13 mouse cellular contexts compared by ENCODE assay signal in the genomic region with DNA sequence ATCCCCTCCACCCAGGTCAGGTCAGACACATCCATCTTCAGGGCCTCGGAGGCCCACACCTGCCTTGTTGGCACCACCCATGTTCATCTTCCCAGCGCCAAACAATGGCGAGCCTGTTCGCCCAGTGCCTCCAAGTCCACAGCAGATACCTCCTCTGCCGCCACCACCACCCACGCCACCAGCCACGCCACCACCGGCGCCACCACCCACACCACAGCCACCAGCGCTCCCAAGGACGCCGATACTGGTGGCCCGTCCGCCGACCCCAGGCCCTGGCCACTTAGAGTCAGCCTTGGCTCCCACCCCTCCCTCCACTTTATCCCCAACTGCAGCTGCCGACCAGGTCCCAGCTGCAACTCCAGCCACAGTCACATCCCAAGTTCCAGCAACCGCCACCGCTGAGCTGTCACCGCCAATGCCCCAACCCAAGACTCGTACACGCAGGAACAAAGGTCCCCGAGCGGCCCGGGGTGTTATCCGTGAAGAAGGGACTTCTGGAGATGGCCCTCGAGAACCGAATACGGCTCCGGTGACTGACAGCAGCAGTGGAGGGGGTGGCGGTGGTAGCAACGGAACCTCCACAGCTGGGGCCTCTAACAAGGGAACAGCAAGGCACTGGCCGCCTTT. TPM values are rescaled to one million over a fixed set of nuclear protein-coding genes. Genes with fewer than 3 reads are reported as not detected.
DNase-seq lines count a peak whose midpoint lies in the region; ATAC-seq and TF ChIP-seq lines count a peak whose summit lies in the region.
"Had no signal": no experiment of that assay in that cellular context is flagged by ENCODE, and none has a peak within 500 bp of the region (broad histone marks: within the 10 kb centered on the region; RNA-seq: fewer than 3 reads in every experiment).

No protein-coding gene starts in this region.

- intact Hi-C loops in heart, adult 2 months (cut with DNase I) = loop anchor here (10.0 kb wide), 1 partner anchor 352 kb away; no protein-coding TSS in a partner anchor

- TF ChIP-seq CTCF in heart, adult 2 months (IDR thresholded peaks at IDR 0.05) = no peak
- TF ChIP-seq CTCF in cortical plate, adult 2 months (IDR thresholded peaks at IDR 0.05; ENCODE audit: extremely low read depth, insufficient read depth, low read length) = no peak

- no peak for ATAC-seq in megakaryocyte, adult 5-6 weeks (ENCODE audit: poor library complexity, severe bottlenecking)

- peaks cover 64% of the 10 kb centered on the region for H3K27me3 ChIP-seq in heart, embryonic 10.5 days (ENCODE audit: insufficient read depth, poor library complexity, severe bottlenecking)
- peaks cover 6% of the 10 kb centered on the region; the same call in 1 of the 2 replicates for H3K27me3 ChIP-seq in heart, adult 2 months (ENCODE audit: control insufficient read depth, insufficient read depth, low read length)
- H3K27me3 ChIP-seq in megakaryocyte, embryonic 14.5 days (replicated peaks) = peaks cover 2% of the 10 kb centered on the region
- H3K27me3 ChIP-seq: CH12.LX had no signal

- WGBS in heart, embryonic 10.5 days = 28% methylated on average over 32 of the region's 32 CpGs
- 69% methylated on average over 32 of the region's 32 CpGs for WGBS in heart, adult 2 months

- no peaks in the 10 kb centered on the region for H3K79me2 ChIP-seq in heart, adult 2 months (replicated peaks; ENCODE audit: control insufficient read depth, insufficient read depth, low read length)

- peak overlapping the region; percentile 82 for H3K4me3 ChIP-seq in heart, embryonic 10.5 days
- no peak overlapping the region for H3K4me3 ChIP-seq in heart, adult 2 months
- peak overlapping the region; percentile 33 for H3K4me3 ChIP-seq in megakaryocyte, embryonic 14.5 days (replicated peaks)
- H3K4me3 ChIP-seq in cortical plate, adult 2 months (ENCODE audit: insufficient read depth, low read length) = no peak overlapping the region

- DNase-seq in heart, embryonic 10.5 days (ENCODE audit: low spot score) = no peak
- no peak for DNase-seq in heart, adult 2 months
- DNase-seq in naive thymus-derived CD4-positive, alpha-beta T cell, adult 2 months (ENCODE audit: low read depth) = peak; percentile 17
- no peak for DNase-seq in left cerebral cortex, adult 11 months (ENCODE audit: low spot score)
- no peak for DNase-seq in kidney, postnatal 14 days
- DNase-seq: embryo, embryonic 11 days; layer of hippocampus, postnatal 36 days; lung, adult 2 months had no signal

- H3K4me1 ChIP-seq in heart, embryonic 10.5 days = peaks cover 54% of the 10 kb centered on the region
- H3K4me1 ChIP-seq in heart, adult 2 months (ENCODE audit: control insufficient read depth, insufficient read depth, low read length) = peaks cover 2% of the 10 kb centered on the region; the same call in 1 of the 2 replicates
- peaks cover 80% of the 10 kb centered on the region for H3K4me1 ChIP-seq in megakaryocyte, embryonic 14.5 days
- no peaks in the 10 kb centered on the region for H3K4me1 ChIP-seq in cortical plate, adult 2 months (ENCODE audit: control insufficient read depth, insufficient read depth, low read length)

- H3K27ac ChIP-seq in heart, embryonic 10.5 days = 0 out of 2 replicates have a peak overlapping the region, but pooled peaks have one; percentile 3
- no peak overlapping the region for H3K27ac ChIP-seq in heart, adult 2 months
- no peak overlapping the region for H3K27ac ChIP-seq in cortical plate, adult 2 months (ENCODE audit: insufficient read depth, low read length)
- H3K27ac ChIP-seq: heart, embryonic 15.5 days had no signal

- peaks cover 49% of the 10 kb centered on the region for H3K36me3 ChIP-seq in heart, embryonic 10.5 days
- H3K36me3 ChIP-seq in heart, adult 2 months (ENCODE audit: control insufficient read depth, insufficient read depth, low read length) = no peaks in the 10 kb centered on the region
- peaks cover 59% of the 10 kb centered on the region for H3K36me3 ChIP-seq in megakaryocyte, embryonic 14.5 days (replicated peaks; ENCODE audit: low read length)

- TF ChIP-seq EP300 in heart, adult 2 months (IDR thresholded peaks at IDR 0.05; ENCODE audit: insufficient read depth, low read depth, low read length) = no peak

- no peak overlapping the region for H3K9ac ChIP-seq in heart, adult 2 months (ENCODE audit: low read depth, low read length)

- TF ChIP-seq POLR2A in heart, adult 2 months (IDR thresholded peaks at IDR 0.05; ENCODE audit: insufficient read depth, low read depth, low read length) = no peak
- 0 out of 2 replicates have a peak, but pooled peaks have one; percentile 28 for TF ChIP-seq POLR2A in cortical plate, adult 2 months (IDR thresholded peaks at IDR 0.05; ENCODE audit: extremely low read depth, insufficient read depth, low read length)

- no peaks in the 10 kb centered on the region for H3K9me3 ChIP-seq in heart, embryonic 10.5 days
- no peaks in the 10 kb centered on the region for H3K9me3 ChIP-seq in megakaryocyte, embryonic 14.5 days
- H3K9me3 ChIP-seq: heart, embryonic 15.5 days had no signal

RNA-seq across cellular contexts. Expression of gene Spred3, which starts 2.3 kb away (rescaled TPM):
- polyA plus RNA-seq in heart, embryonic 10.5 days (2016; fragmentation: Nextera tagmentation; extraction: Ambion mirVana) = 1.4 and 2.7 TPM in 2 replicates
- total RNA-seq in heart, adult 2 months (2021) = 1 to 10 TPM in 1 of 2 experiments, under 1 TPM in 1; 0.52 to 1.0 TPM
- polyA plus RNA-seq in heart, adult 2 months (2012; rRNA removed) = 1.2 and 1.6 TPM in 2 replicates
- polyA plus RNA-seq in megakaryocyte, embryonic 14.5 days (2012; ENCODE audit: insufficient read depth, low replicate concordance) = 5.9 and 7.0 TPM in 2 replicates
- total RNA-seq in megakaryocyte, adult 5-6 weeks (2015) = 0.66 and 1.3 TPM in 2 replicates
- 0.77 and 0.94 TPM in 2 replicates for total RNA-seq in megakaryocyte, adult 5-6 weeks (2017)
- polyA plus RNA-seq in cortical plate, adult 2 months (2012; rRNA removed) = 39.6 and 40.7 TPM in 2 replicates

RNA-seq across cellular contexts. Expression of gene Ggn, which starts 2.5 kb away (rescaled TPM):
- 0.51 and 0.64 TPM in 2 replicates for polyA plus RNA-seq in heart, embryonic 10.5 days (2016; fragmentation: Nextera tagmentation; extraction: Ambion mirVana)
- total RNA-seq in heart, adult 2 months (2021) = under 1 TPM; 0.18 to 0.29 TPM
- polyA plus RNA-seq in heart, adult 2 months (2012; rRNA removed) = 0.35 and 0.43 TPM in 2 replicates
- 16.0 and 26.1 TPM in 2 replicates for polyA plus RNA-seq in megakaryocyte, embryonic 14.5 days (2012; ENCODE audit: insufficient read depth, low replicate concordance)
- total RNA-seq in megakaryocyte, adult 5-6 weeks (2015) = 0.80 and 0.91 TPM in 2 replicates
- total RNA-seq in megakaryocyte, adult 5-6 weeks (2017) = 0.29 and 0.81 TPM in 2 replicates
- polyA plus RNA-seq in cortical plate, adult 2 months (2012; rRNA removed) = 0.52 and 0.72 TPM in 2 replicates

RNA-seq across cellular contexts. Expression of gene Psmd8, which starts 8.0 kb away (rescaled TPM):
- polyA plus RNA-seq in heart, embryonic 10.5 days (2016; fragmentation: Nextera tagmentation; extraction: Ambion mirVana) = 244 and 267 TPM in 2 replicates
- total RNA-seq in heart, adult 2 months (2021) = 100 to 1,000 TPM; 103 to 116 TPM
- polyA plus RNA-seq in heart, adult 2 months (2012; rRNA removed) = 120 and 191 TPM in 2 replicates
- 131 and 177 TPM in 2 replicates for polyA plus RNA-seq in megakaryocyte, embryonic 14.5 days (2012; ENCODE audit: insufficient read depth, low replicate concordance)
- 204 and 215 TPM in 2 replicates for total RNA-seq in megakaryocyte, adult 5-6 weeks (2015)
- total RNA-seq in megakaryocyte, adult 5-6 weeks (2017) = 191 and 207 TPM in 2 replicates
- 195 and 198 TPM in 2 replicates for polyA plus RNA-seq in cortical plate, adult 2 months (2012; rRNA removed)

RNA-seq across cellular contexts. Expression of gene Fam98c, which starts 16.5 kb away (rescaled TPM):
- polyA plus RNA-seq in heart, embryonic 10.5 days (2016; fragmentation: Nextera tagmentation; extraction: Ambion mirVana) = 13.3 and 14.6 TPM in 2 replicates
- 10 to 100 TPM; 10.4 to 12.7 TPM for total RNA-seq in heart, adult 2 months (2021)
- 16.3 and 18.0 TPM in 2 replicates for polyA plus RNA-seq in heart, adult 2 months (2012; rRNA removed)
- polyA plus RNA-seq in megakaryocyte, embryonic 14.5 days (2012; ENCODE audit: insufficient read depth, low replicate concordance) = 75.5 and 135 TPM in 2 replicates
- 26.5 and 26.7 TPM in 2 replicates for total RNA-seq in megakaryocyte, adult 5-6 weeks (2015)
- total RNA-seq in megakaryocyte, adult 5-6 weeks (2017) = 24.0 and 24.2 TPM in 2 replicates
- 62.3 and 66.1 TPM in 2 replicates for polyA plus RNA-seq in cortical plate, adult 2 months (2012; rRNA removed)

RNA-seq across cellular contexts. Expression of gene Rasgrp4, which starts 37.9 kb away (rescaled TPM):
- polyA plus RNA-seq in heart, embryonic 10.5 days (2016; fragmentation: Nextera tagmentation; extraction: Ambion mirVana) = 0.74 and 0.79 TPM in 2 replicates
- total RNA-seq in heart, adult 2 months (2021) = 1 to 10 TPM; 1.4 TPM
- 2.2 and 3.6 TPM in 2 replicates for polyA plus RNA-seq in heart, adult 2 months (2012; rRNA removed)
- polyA plus RNA-seq in megakaryocyte, embryonic 14.5 days (2012; ENCODE audit: insufficient read depth, low replicate concordance) = 1.9 and 7.5 TPM in 2 replicates
- total RNA-seq in megakaryocyte, adult 5-6 weeks (2015) = 75.1 and 80.4 TPM in 2 replicates
- total RNA-seq in megakaryocyte, adult 5-6 weeks (2017) = 25.6 and 58.0 TPM in 2 replicates
- polyA plus RNA-seq in cortical plate, adult 2 months (2012; rRNA removed) = 1.5 and 1.6 TPM in 2 replicates

Comparison
In these comparisons a context has a peak if more than half of its experiments do, and no peak if none do; other contexts are left out.
1. H3K4me3 ChIP-seq: peak in heart, embryonic 10.5 days (single experiment) and megakaryocyte, embryonic 14.5 days (single experiment); none in heart, adult 2 months (single experiment) and cortical plate, adult 2 months (single experiment).